ENCODE assay signal across 7 mouse cellular contexts in genomic region chr3:38888111-38888510, GRCm38 (mm10). TPM values are rescaled to one million over a fixed set of nuclear protein-coding genes. Genes with fewer than 3 reads are reported as not detected.
A peak's percentile ranks its signal among the peaks of the same experiment; 100 is the strongest.
DNase-seq lines count a peak whose midpoint lies in the region; ATAC-seq and TF ChIP-seq lines count a peak whose summit lies in the region.

No protein-coding gene starts in this region.

- peak; percentile 89 for DNase-seq in adrenal gland, postnatal 14 days
- peak; percentile 86 for DNase-seq in cerebellum, postnatal 4 days (ENCODE audit: low spot score in 2 of 2)
- peak; percentile 48 to 50 for DNase-seq in gastrocnemius, adult 8-10 months (ENCODE audit: low spot score in 2 of 2)
- peak; percentile 84 to 87 for DNase-seq in left cerebral cortex, postnatal 10 days (ENCODE audit: extremely low spot score in 1 of 2, low spot score in 2 of 2)

- TF ChIP-seq POLR2A in small intestine, adult 2 months (IDR thresholded peaks at IDR 0.05; ENCODE audit: low read depth, low read length), result 0 out of 2 replicates have a peak, but pooled peaks have one; percentile 6

- peaks cover 7% of the 10 kb centered on the region; the same call in 1 of the 2 replicates for H3K36me3 ChIP-seq in hindbrain, embryonic 16.5 days (ENCODE audit: control insufficient read depth, insufficient read depth, low read length)
- H3K36me3 ChIP-seq in small intestine, adult 2 months (ENCODE audit: control insufficient read depth, insufficient read depth, low read length), result no peaks in the 10 kb centered on the region

- H3K4me2 ChIP-seq in hindbrain, embryonic 16.5 days (ENCODE audit: low read length), result peak overlapping the region; percentile 93

- no peaks in the 10 kb centered on the region for H3K27me3 ChIP-seq in hindbrain, embryonic 16.5 days (replicated peaks; ENCODE audit: control insufficient read depth, insufficient read depth, low read length)
- peaks cover 6% of the 10 kb centered on the region for H3K27me3 ChIP-seq in small intestine, adult 2 months (ENCODE audit: control insufficient read depth, insufficient read depth, low read length)

- TF ChIP-seq CTCF in small intestine, adult 2 months (IDR thresholded peaks at IDR 0.05; ENCODE audit: extremely low read depth, insufficient read length, insufficient replicate concordance, low read depth, low read length), result peak; percentile 51; the same call in 1 of the 2 replicates

- WGBS in hindbrain, embryonic 16.5 days, result 7% methylated on average over 23 of the region's 24 CpGs
- 12% methylated on average over 24 of the region's 24 CpGs for WGBS in small intestine, adult 2 months

- peak overlapping the region; percentile 80 for H3K4me3 ChIP-seq in hindbrain, embryonic 16.5 days (ENCODE audit: low read length)
- H3K4me3 ChIP-seq in small intestine, adult 2 months (ENCODE audit: low read depth, low read length), result peak overlapping the region; percentile 78

- ATAC-seq in hindbrain, embryonic 16.5 days, result peak; percentile 5; the same call in 1 of the 2 replicates
- ATAC-seq in megakaryocyte progenitor cell, adult 5-6 weeks (replicated peaks; ENCODE audit: poor library complexity), result peak; percentile 40; the same call in 1 of the 2 replicates

- intact Hi-C loops in left cerebral cortex, postnatal 10 days (cut with DNase I), result loop anchor here (5.0 to 10.0 kb wide), 2 partner anchors 707 to 1234 kb away; no protein-coding TSS in a partner anchor

- H3K27ac ChIP-seq in hindbrain, embryonic 16.5 days (ENCODE audit: low read depth, low read length), result peak overlapping the region; percentile 96
- no peak overlapping the region for H3K27ac ChIP-seq in small intestine, adult 2 months (ENCODE audit: insufficient read depth, low read depth, low read length)

- H3K4me1 ChIP-seq in hindbrain, embryonic 16.5 days (ENCODE audit: control insufficient read depth, insufficient read depth, low read depth, low read length), result peaks cover 21% of the 10 kb centered on the region
- H3K4me1 ChIP-seq in small intestine, adult 2 months (ENCODE audit: control insufficient read depth, insufficient read depth, insufficient read length, low read length), result peaks cover 14% of the 10 kb centered on the region

- no peaks in the 10 kb centered on the region for H3K9me3 ChIP-seq in hindbrain, embryonic 16.5 days (ENCODE audit: control insufficient read depth, low read length)

- peak overlapping the region; percentile 91 for H3K9ac ChIP-seq in hindbrain, embryonic 16.5 days (ENCODE audit: low read depth, low read length)

RNA-seq across cellular contexts. Expression of gene Fat4, which starts 1.4 kb away (rescaled TPM):
- total RNA-seq in adrenal gland, postnatal 14 days (2021), result 17.3 and 18.7 TPM in 2 replicates
- total RNA-seq in gastrocnemius, adult 8-10 months (2022), result 1 to 10 TPM; 1.6 to 2.6 (median 2.0) TPM
- polyA plus RNA-seq in hindbrain, embryonic 16.5 days (2015; fragmentation: Nextera tagmentation; extraction: Ambion mirVana), result 6.8 and 7.2 TPM in 2 replicates
- total RNA-seq in left cerebral cortex, postnatal 10 days (2021), result 10 to 100 TPM; 32.1 to 40.8 TPM
- 0.02 TPM in 1 of 2 replicates, not detected in the other for total RNA-seq in megakaryocyte progenitor cell, adult 5-6 weeks (2015)
- total RNA-seq in megakaryocyte progenitor cell, adult 5-6 weeks (2017), result not detected in 2 replicates
- polyA plus RNA-seq in small intestine, adult 2 months (2012; rRNA removed), result 0.98 and 1.4 TPM in 2 replicates
